Mouse (Mus musculus) urinary bladder, postnatal 4 days (tissue): ENCODE data around the gene Vmn1r201.

Experiments used
- DNase-seq, 2 experiments: peaks; one replicate each; pipeline ENCODE4 v3.0.0; 2021 to 2022; ENCODE audit warnings: low spot score in 2 of 2

The Vmn1r201 gene

DNA sequence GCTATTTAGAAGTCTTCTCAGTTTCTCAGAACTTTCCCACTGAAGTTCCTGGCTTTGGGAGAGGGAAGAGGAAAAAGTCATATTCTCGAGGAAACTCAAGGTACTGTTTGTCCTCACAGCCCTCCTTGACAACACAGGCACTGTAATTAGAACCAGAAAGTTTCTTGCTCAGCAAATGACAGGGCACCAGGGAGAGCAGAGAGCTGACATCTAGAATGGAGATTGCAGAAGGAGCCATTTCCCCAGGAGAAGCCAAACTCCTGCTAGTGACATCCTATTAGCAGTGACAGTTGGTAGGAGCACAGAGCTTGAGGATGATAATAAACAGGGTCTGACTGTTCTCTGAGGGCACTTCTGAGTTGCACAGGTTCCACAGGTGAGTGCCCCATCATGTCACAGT is at the start of gene Vmn1r201:
Gene Vmn1r201 (plus strand): TSS at position 301 of the 400 bp plus-strand sequence.
- no peak for DNase-seq

DNA sequence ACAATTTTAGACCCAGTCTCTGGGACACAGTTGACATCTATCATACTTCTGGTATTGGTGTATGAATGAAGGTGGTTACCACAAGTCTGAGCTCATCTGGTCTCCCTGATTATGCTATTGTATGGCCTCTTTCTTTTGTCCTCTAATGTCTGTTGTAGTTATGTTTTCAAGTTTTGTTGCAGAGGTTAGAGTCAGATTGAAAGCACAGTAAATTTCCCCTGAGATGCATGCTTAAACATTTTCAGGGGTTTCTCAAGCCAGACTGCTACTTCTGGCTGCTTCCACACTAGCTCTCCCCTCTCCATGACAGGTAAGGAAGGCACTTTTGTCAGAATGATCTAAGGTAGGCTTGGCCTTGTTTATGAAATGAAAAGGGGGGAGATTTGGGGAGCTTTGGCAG is 16.6 kb upstream of the Vmn1r201 start:
- DNase-seq, result no peak

DNA sequence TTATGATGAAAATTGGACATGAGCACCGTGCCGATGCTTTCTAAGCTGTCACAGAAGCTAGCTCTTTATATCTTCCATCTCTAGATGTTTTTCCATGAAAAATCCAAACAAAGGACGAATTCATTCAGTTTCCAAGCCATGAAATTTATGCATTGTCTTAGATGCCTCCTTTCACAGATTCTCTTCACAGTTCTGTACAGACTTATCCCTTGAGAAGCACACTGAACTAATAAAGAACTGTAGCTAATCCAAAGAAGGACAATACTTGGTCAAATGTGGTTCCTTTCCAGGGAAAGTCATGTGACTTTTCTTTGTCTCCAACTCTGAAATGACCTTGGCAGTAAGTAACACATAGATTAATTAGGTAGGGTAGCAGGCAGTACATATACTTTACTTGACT is 30.7 kb downstream of the Vmn1r201 start:
- no peak for DNase-seq

DNA sequence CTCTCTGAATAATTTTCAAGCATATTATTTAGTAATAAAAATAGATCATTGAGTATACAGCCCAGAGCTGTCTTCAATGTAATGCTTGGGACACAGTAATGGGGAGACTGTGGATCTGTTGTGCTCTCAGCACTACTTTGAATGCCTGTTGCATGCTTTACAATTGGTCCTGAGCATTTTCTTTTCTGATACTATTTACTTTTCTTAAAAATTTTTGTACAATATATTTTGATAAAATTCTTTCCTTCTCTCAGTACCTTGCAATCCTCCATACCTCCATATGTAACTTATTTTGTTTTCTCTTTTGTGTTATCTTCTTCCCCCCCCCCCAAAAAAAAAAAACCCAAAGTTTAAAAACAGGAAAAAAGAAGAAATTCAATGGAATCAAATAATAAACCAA is 33.6 kb downstream of the Vmn1r201 start, which contains the start of gene Vmn1r202:
Gene Vmn1r202 (minus strand): TSS at position 101 of the 400 bp plus-strand sequence.
- DNase-seq, result no peak

DNA sequence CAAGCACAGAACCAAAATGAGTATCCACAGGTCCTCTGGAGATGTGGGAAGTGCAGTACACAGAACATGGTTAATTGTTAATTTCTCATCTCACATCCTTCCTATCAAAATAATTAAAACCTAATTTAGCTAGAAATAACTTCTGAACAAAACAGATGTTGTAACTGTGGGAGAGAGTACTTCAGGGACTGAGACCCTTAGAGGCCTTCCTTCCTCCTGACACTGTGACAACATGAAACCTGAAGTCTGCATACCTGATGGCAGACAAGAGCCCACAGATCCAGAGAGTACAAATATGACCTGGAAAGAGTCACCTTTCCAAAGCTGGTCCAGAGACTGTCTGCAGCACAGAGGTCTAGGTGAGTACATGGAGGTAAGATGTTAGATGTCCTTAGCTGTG is 46.1 kb downstream of the Vmn1r201 start, which contains the start of gene Vmn1r203:
Gene Vmn1r203 (plus strand): TSS at position 301 of the 400 bp plus-strand sequence.
- DNase-seq, result no peak
